Mouse (Mus musculus) heart, embryonic 16.5 days (tissue): ENCODE measurements at regions not wholly inside any gene's neighbourhood (a gene's known extent, or its start where the extent isn't known, plus 50 kb on each side); places are given as distances from the start of the nearest gene placed in this dataset.

Source experiments
- ATAC-seq: fragments of 200-750 bp; cut with Nextera tagmentation; replicated peaks from 2 replicates; pipeline ENCODE4 v1.8.0; 2017; ENCODE audit warnings: moderate number of reproducible peaks; ENCODE audit not compliant: insufficient read depth, low FRiP score; ENCODE audit errors: extremely low read depth
- H3K27ac ChIP-seq: fragments of 300-500 bp; sonication (generic); 2 replicates; pipeline ENCODE4 v1.5.1; 2014; ENCODE audit warnings: mild to moderate bottlenecking, low read length, control low read depth, moderate library complexity
- H3K27me3 ChIP-seq: fragments of 300-500 bp; sonication (generic); 2 replicates; pipeline ENCODE4 v1.6.1; 2014; ENCODE audit warnings: low read length, mixed read lengths; ENCODE audit not compliant: control insufficient read depth, insufficient read depth
- H3K36me3 ChIP-seq: fragments of 300-500 bp; sonication (generic); 2 replicates; pipeline ENCODE4 v1.6.1; 2014; ENCODE audit not compliant: control insufficient read depth, insufficient read depth
- H3K4me1 ChIP-seq: fragments of 300-500 bp; sonication (generic); 2 replicates; pipeline ENCODE4 v1.6.1; 2014; ENCODE audit warnings: low read length, mixed read lengths; ENCODE audit not compliant: control insufficient read depth, insufficient read depth
- H3K4me2 ChIP-seq: fragments of 300-500 bp; sonication (generic); 2 replicates; pipeline ENCODE4 v1.6.1; 2014; ENCODE audit warnings: low read depth, mild to moderate bottlenecking, control low read depth, low read length
- H3K4me3 ChIP-seq: fragments of 300-500 bp; sonication (generic); 2 replicates; pipeline ENCODE4 v1.5.1; 2014; ENCODE audit warnings: mild to moderate bottlenecking, control low read depth, low read length
- H3K9ac ChIP-seq: fragments of 300-500 bp; sonication (generic); 2 replicates; pipeline ENCODE4 v1.6.1; 2014; ENCODE audit warnings: low read length, control low read depth
- H3K9me3 ChIP-seq: fragments of 300-500 bp; sonication (generic); replicated peaks from 2 replicates; pipeline ENCODE4 v1.6.1; 2016; ENCODE audit warnings: low read length; ENCODE audit not compliant: control insufficient read depth
- WGBS: fragments of 180-500 bp; shearing (Covaris S2); extraction: QIAGEN DNeasy Blood & Tissue Kit; methylation state at CpG from one replicate; pipeline ENCODE4 v1.1.7; 2014; 5-methylcytosine and 5-hydroxymethylcytosine counted together

DNA sequence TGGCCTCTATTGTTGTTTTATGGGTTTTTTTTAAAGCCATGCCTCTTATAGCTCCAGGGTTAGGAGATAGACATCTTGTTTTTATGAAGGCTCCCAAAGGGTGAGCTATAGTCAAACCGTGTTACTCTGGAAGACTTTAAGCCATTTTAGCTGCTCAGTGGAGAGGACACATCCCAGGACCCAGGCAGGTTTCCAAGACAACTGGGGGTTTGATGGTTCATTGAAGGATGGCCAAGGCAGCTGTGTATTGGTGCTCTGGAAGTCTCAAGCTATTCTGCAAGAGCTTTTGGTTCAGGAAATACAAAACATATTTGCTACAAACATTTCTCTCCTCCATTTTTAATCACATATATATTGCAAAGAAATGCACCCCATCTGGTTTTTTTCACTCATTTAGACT, 708.7 kb downstream of the Gm826 start:
- Histone ChIP-seq H3K4me3 (no peak overlapping the region), H3K36me3 (no peaks in the 10 kb centered on the region), H3K4me1 (no peaks in the 10 kb centered on the region), H3K9ac (no peak overlapping the region), H3K27me3 (no peaks in the 10 kb centered on the region), H3K4me2 (no peak overlapping the region), H3K9me3 (no peaks in the 10 kb centered on the region), H3K27ac (no peak overlapping the region)
- no peak for ATAC-seq
- WGBS = 50% methylated on average over 1 of the region's 1 CpGs

DNA sequence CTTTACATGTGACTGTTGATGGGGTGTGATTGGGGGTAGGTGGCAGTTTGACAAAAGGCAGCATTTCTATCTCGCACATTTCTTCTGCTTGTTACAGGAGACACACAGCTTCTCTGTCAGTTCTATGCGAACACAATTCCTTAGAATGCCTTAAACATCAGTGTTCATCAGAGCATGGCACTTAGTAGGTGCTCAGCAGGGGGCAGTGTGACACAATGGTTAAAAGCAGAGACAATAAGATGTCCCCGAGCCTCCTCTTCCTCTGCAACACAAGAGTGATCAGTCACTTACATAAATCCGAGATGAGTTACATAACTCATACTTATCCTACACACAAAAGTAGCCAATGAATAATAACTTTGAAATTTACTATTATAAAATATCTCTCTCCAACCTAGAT, 688.1 kb downstream of the Gm826 start:
- Histone ChIP-seq H3K9me3 (no peaks in the 10 kb centered on the region), H3K9ac (no peak overlapping the region), H3K4me3 (no peak overlapping the region), H3K27ac (no peak overlapping the region), H3K4me2 (no peak overlapping the region), H3K36me3 (no peaks in the 10 kb centered on the region), H3K4me1 (no peaks in the 10 kb centered on the region), H3K27me3 (no peaks in the 10 kb centered on the region)
- ATAC-seq = no peak
- 47% methylated on average over 4 of the region's 4 CpGs for WGBS

DNA sequence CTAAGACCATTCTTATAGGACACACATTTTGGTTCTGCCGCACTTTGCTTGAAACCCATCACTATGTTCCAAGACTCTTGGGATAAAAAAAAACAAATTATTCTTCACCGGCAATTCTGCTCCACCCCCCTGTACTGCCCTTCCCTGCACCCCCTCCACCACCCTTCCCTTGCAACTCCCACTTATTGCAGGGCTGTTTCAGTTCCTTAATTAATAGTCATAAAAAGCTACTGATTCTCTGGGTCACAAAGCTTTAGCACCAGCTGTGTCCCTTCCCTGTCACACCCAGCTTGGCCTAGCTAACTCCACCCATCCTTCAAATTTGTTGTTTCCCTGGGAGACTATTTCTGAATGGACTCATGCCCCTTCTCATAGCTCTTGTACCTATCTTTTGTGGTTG, 687.4 kb downstream of the Gm826 start:
- Histone ChIP-seq H3K27me3 (no peaks in the 10 kb centered on the region), H3K9me3 (no peaks in the 10 kb centered on the region), H3K4me1 (no peaks in the 10 kb centered on the region), H3K36me3 (no peaks in the 10 kb centered on the region), H3K9ac (no peak overlapping the region), H3K27ac (no peak overlapping the region), H3K4me2 (no peak overlapping the region), H3K4me3 (no peak overlapping the region)
- 90% methylated on average over 2 of the region's 2 CpGs for WGBS
- ATAC-seq = no peak

DNA sequence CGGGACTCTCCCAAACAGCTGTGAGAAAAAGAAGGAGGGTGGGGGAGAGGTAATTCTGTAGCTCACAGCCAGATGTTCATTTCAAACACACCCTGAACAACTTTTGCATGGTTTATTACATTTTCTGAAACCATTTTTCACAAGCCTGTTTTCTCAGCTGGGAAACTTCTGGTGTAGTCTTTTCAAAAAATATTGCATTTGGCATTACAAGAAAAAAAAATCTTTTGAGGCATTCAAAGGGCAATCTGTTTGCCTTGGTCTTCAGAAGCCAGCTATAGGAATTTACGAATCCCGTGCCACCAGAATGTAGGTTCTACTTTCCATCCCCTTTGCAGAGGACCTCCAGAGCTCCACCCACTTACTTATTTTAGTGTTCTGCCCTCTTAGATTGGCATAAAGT, 681.7 kb downstream of the Gm826 start:
- H3K4me2 ChIP-seq = no peak overlapping the region
- H3K36me3 ChIP-seq = no peaks in the 10 kb centered on the region
- no peak for ATAC-seq
- H3K4me3 ChIP-seq = no peak overlapping the region
- no peaks in the 10 kb centered on the region for H3K27me3 ChIP-seq
- no peaks in the 10 kb centered on the region for H3K9me3 ChIP-seq
- H3K9ac ChIP-seq = no peak overlapping the region
- no peaks in the 10 kb centered on the region for H3K4me1 ChIP-seq
- no peak overlapping the region for H3K27ac ChIP-seq
- 71% methylated on average over 3 of the region's 3 CpGs for WGBS

DNA sequence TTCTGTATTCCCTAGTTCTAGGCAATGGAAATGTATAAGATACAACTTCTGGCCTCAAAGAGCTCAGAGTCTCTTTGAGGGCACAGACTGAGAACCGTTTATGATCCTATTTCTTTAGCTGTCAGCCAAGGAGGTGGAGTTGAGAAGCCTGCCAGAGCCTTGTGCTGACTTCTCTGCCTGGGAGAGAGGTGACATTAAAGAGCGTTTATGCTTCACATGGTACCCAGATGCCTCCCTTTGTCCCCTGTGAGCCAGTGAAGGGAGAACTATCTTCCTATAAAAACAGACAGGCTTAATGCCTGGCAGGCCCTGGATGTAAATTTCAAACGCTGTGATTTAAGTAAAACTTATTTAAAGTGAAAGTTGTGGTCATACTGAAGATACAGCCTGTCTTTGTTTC, 657.1 kb downstream of the Gm826 start:
- Histone ChIP-seq H3K27ac (no peak overlapping the region), H3K36me3 (no peaks in the 10 kb centered on the region), H3K9me3 (no peaks in the 10 kb centered on the region), H3K9ac (no peak overlapping the region), H3K4me1 (no peaks in the 10 kb centered on the region), H3K4me2 (no peak overlapping the region), H3K4me3 (no peak overlapping the region), H3K27me3 (no peaks in the 10 kb centered on the region)
- WGBS = 27% methylated on average over 3 of the region's 3 CpGs
- ATAC-seq = no peak

DNA sequence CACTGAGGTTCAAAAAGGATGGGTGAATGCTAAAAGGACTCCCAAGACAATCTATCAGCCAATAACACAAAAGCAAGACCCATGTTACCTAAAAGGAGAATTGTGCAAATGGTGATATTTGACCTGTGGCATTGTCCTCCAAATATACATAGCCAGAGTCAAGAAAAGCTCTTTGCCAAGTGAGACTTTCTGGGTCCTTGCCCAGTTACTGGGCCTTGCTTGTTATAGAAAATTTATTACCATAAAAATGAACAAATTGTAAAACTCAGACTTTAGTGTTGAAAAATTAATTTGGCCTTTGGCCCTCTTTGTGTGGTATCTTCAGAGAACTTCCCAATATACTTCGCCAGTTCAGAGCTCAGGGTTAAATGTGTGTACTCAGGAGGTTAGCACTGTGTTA, 653.3 kb downstream of the Gm826 start:
- no peaks in the 10 kb centered on the region for H3K9me3 ChIP-seq
- H3K27ac ChIP-seq = no peak overlapping the region
- no peak overlapping the region for H3K4me2 ChIP-seq
- no peaks in the 10 kb centered on the region for H3K36me3 ChIP-seq
- ATAC-seq = no peak
- no peak overlapping the region for H3K9ac ChIP-seq
- H3K4me3 ChIP-seq = no peak overlapping the region
- no peaks in the 10 kb centered on the region for H3K27me3 ChIP-seq
- WGBS = 74% methylated on average over 1 of the region's 1 CpGs
- no peaks in the 10 kb centered on the region for H3K4me1 ChIP-seq

DNA sequence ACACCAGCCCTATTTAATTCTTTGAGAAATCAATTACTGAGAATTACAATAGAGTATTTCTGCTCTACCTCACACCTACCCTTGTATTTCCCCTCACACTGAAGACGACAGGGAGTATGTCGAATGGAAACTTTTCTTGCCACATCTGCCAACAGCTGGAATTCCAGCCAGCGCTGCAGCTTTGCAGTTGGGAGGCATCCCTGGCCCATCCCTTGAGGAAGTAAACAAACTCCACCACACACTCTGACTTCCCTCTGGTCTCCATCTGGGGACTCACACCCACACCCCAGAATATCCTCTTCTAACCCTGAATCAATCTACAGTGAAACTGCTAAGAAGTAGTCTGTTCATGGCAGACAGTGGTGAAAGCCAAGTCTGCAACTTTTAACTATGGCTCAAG, 630.9 kb downstream of the Gm826 start:
- H3K27ac ChIP-seq = no peak overlapping the region
- H3K9me3 ChIP-seq = peaks cover 5% of the 10 kb centered on the region
- H3K27me3 ChIP-seq = no peaks in the 10 kb centered on the region
- H3K4me3 ChIP-seq = no peak overlapping the region
- H3K36me3 ChIP-seq = no peaks in the 10 kb centered on the region
- H3K9ac ChIP-seq = no peak overlapping the region
- no peaks in the 10 kb centered on the region for H3K4me1 ChIP-seq
- ATAC-seq = no peak
- no peak overlapping the region for H3K4me2 ChIP-seq
- WGBS = 58% methylated on average over 3 of the region's 3 CpGs

DNA sequence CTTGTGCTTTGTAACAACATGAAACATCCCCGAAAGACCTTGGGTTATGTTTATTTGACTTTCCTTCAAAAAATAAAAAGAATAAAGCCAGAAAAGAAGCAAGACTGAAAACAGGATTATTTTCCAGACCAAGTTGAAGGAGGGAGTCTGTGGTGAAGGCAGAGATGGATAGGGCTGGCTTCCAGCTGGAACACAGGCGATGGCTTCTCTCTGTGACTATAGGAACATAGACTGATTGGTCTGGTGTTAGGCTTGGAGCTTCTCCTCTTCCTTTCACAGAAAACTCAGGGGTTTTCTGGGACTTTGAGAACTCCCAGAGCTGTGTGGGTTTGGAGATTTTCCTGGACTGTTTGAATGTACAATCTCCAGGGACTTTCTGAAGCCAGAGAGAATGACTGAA, 625.8 kb downstream of the Gm826 start:
- Histone ChIP-seq H3K4me2 (no peak overlapping the region), H3K9ac (no peak overlapping the region), H3K36me3 (no peaks in the 10 kb centered on the region), H3K4me3 (no peak overlapping the region), H3K27ac (no peak overlapping the region), H3K9me3 (no peaks in the 10 kb centered on the region), H3K4me1 (no peaks in the 10 kb centered on the region), H3K27me3 (no peaks in the 10 kb centered on the region)
- no peak; the same call in 1 of the 2 replicates for ATAC-seq
- WGBS = 63% methylated on average over 2 of the region's 2 CpGs

DNA sequence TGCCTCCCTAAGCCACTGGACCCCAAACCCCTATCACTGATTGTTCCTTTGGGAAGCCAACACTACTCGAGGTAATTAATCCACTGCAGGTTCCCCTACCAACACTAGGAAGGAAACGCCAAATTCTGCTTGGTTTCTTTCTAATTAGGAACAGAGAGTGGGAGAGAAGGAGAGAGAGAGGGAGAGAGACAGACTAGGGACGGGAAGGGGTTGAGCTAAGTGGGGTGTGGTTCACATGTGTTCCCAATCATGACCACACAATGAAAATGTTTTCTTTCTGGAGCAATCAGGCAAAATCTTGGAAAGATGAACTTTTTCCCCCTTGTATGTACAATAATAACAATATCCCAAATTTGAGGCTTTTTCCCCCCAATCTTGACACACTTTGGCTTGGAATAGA, 619.3 kb downstream of the Gm826 start:
- H3K9me3 ChIP-seq = no peaks in the 10 kb centered on the region
- ATAC-seq = no peak
- H3K9ac ChIP-seq = no peak overlapping the region
- H3K4me2 ChIP-seq = no peak overlapping the region
- no peaks in the 10 kb centered on the region for H3K4me1 ChIP-seq
- H3K36me3 ChIP-seq = no peaks in the 10 kb centered on the region
- no peak overlapping the region for H3K27ac ChIP-seq
- H3K27me3 ChIP-seq = no peaks in the 10 kb centered on the region
- 46% methylated on average over 3 of the region's 3 CpGs for WGBS
- H3K4me3 ChIP-seq = no peak overlapping the region

DNA sequence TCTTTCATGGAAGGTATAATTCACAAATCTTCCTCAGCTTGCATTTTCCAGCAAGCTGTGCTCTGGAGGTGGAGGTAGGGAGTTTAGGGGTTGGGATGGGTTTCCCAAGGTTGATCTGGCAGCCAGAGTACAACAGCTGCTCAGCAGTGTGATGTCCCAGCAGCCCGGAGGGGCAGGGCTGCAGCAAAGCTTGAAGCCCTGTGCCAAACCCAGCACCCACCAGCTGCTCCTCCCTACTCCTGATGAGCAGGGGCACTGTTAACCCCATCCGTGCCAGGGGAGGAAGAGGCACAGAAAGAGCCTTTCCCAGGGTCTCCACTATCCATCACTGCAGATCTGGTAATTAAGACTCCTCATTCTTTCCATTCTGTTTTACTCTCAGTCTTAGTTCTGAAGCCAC, 615.2 kb downstream of the Gm826 start:
- no peaks in the 10 kb centered on the region for H3K27me3 ChIP-seq
- no peak overlapping the region for H3K27ac ChIP-seq
- no peaks in the 10 kb centered on the region for H3K36me3 ChIP-seq
- H3K4me1 ChIP-seq = no peaks in the 10 kb centered on the region
- no peak overlapping the region for H3K9ac ChIP-seq
- H3K4me3 ChIP-seq = no peak overlapping the region
- WGBS = 36% methylated on average over 2 of the region's 2 CpGs
- no peak for ATAC-seq
- no peaks in the 10 kb centered on the region for H3K9me3 ChIP-seq
- no peak overlapping the region for H3K4me2 ChIP-seq
